In genomic region chr1:86481468-86481867, GRCm38 (mm10) we compare ENCODE assay signal across 12 mouse cellular contexts. TPM values are rescaled to one million over a fixed set of nuclear protein-coding genes. Genes with fewer than 3 reads are reported as not detected.
DNase-seq lines count a peak whose midpoint lies in the region; ATAC-seq and TF ChIP-seq lines count a peak whose summit lies in the region.
"Had no signal": no experiment of that assay in that cellular context is flagged by ENCODE, and none has a peak within 500 bp of the region (broad histone marks: within the 10 kb centered on the region; RNA-seq: fewer than 3 reads in every experiment).

No protein-coding gene starts in this region.

- no peak for TF ChIP-seq EP300 in ES-Bruce4 (IDR thresholded peaks at IDR 0.05; ENCODE audit: insufficient read depth, low read depth, low read length)

- peak; percentile 21 for DNase-seq in kidney, adult 2 months
- DNase-seq in kidney, adult 9 months = no peak
- DNase-seq in gastrocnemius, postnatal 36 days = no peak
- DNase-seq in layer of hippocampus, adult 9-10 months (ENCODE audit: low spot score) = no peak
- DNase-seq in testis, postnatal 14 days (ENCODE audit: low spot score) = no peak
- DNase-seq: embryo, embryonic 11 days had no signal

- no peaks in the 10 kb centered on the region for H3K36me3 ChIP-seq in kidney, adult 2 months (ENCODE audit: control insufficient read depth, insufficient read depth, low read length)
- H3K36me3 ChIP-seq in ES-Bruce4 (ENCODE audit: control insufficient read depth, insufficient read depth, low read length, poor library complexity, severe bottlenecking) = no peaks in the 10 kb centered on the region
- no peaks in the 10 kb centered on the region for H3K36me3 ChIP-seq in intestine, embryonic 16.5 days (ENCODE audit: control insufficient read depth, insufficient read depth, low read length)
- H3K36me3 ChIP-seq in neural tube, embryonic 13.5 days = no peaks in the 10 kb centered on the region
- H3K36me3 ChIP-seq: heart, embryonic 12.5 days; midbrain, embryonic 15.5 days had no signal

- TF ChIP-seq CTCF in kidney, adult 2 months (conservative IDR thresholded peaks at IDR 0.05; ENCODE audit: insufficient read depth, insufficient read length, low read depth, low read length) = no peak
- no peak for TF ChIP-seq CTCF in ES-Bruce4 (IDR thresholded peaks at IDR 0.05; ENCODE audit: low read depth, low read length)

- peak; percentile 52 for ATAC-seq in intestine, embryonic 16.5 days
- no peak for ATAC-seq in neural tube, embryonic 13.5 days (ENCODE audit: low read depth)
- ATAC-seq: midbrain, embryonic 15.5 days had no signal

- no peak overlapping the region for H3K27ac ChIP-seq in kidney, adult 2 months (ENCODE audit: insufficient read depth, low read depth, low read length)
- peak overlapping the region; percentile 74 for H3K27ac ChIP-seq in ES-Bruce4 (ENCODE audit: insufficient read depth, low read length)
- peak overlapping the region; percentile 83 for H3K27ac ChIP-seq in intestine, embryonic 16.5 days (ENCODE audit: low read length)
- peak overlapping the region; percentile 86 for H3K27ac ChIP-seq in neural tube, embryonic 13.5 days (replicated peaks)
- H3K27ac ChIP-seq: midbrain, embryonic 15.5 days had no signal

- intact Hi-C loops in gastrocnemius, postnatal 36 days (cut with DNase I) = no loop called here

- H3K9ac ChIP-seq in ES-Bruce4 (ENCODE audit: low read depth, poor library complexity, severe bottlenecking) = peak overlapping the region; percentile 13; the same call in 1 of the 2 replicates
- H3K9ac ChIP-seq in intestine, embryonic 16.5 days (ENCODE audit: low read depth, low read length) = peak overlapping the region; percentile 12; the same call in 1 of the 2 replicates
- no peak overlapping the region for H3K9ac ChIP-seq in neural tube, embryonic 13.5 days
- H3K9ac ChIP-seq: heart, embryonic 12.5 days; midbrain, embryonic 15.5 days had no signal

- 0 out of 2 replicates have a peak, but pooled peaks cover 3% of the 10 kb centered on the region for H3K4me1 ChIP-seq in kidney, adult 2 months (ENCODE audit: control insufficient read depth, insufficient read depth, low read length)
- H3K4me1 ChIP-seq in ES-Bruce4 (ENCODE audit: control insufficient read depth, insufficient read depth, low read length) = peaks cover 3% of the 10 kb centered on the region
- peaks cover 26% of the 10 kb centered on the region for H3K4me1 ChIP-seq in intestine, embryonic 16.5 days (ENCODE audit: control insufficient read depth, insufficient read depth, low read length)
- H3K4me1 ChIP-seq in neural tube, embryonic 13.5 days (replicated peaks) = peaks cover 19% of the 10 kb centered on the region
- H3K4me1 ChIP-seq: midbrain, embryonic 15.5 days had no signal

- no peaks in the 10 kb centered on the region for H3K9me3 ChIP-seq in ES-Bruce4 (replicated peaks; ENCODE audit: control insufficient read depth, insufficient read depth, low read length, poor library complexity, severe bottlenecking)
- no peaks in the 10 kb centered on the region for H3K9me3 ChIP-seq in intestine, embryonic 16.5 days (ENCODE audit: control insufficient read depth, low read length)
- no peaks in the 10 kb centered on the region for H3K9me3 ChIP-seq in neural tube, embryonic 13.5 days
- H3K9me3 ChIP-seq: heart, embryonic 12.5 days; midbrain, embryonic 15.5 days had no signal

- whole genome bisulfite sequencing in kidney, adult 2 months = 50% methylated on average over 7 of the region's 7 CpGs
- WGBS in intestine, embryonic 16.5 days = 47% methylated on average over 7 of the region's 7 CpGs
- WGBS in neural tube, embryonic 13.5 days = 58% methylated on average over 7 of the region's 7 CpGs

- no peak for TF ChIP-seq POLR2A in kidney, adult 2 months (IDR thresholded peaks at IDR 0.05; ENCODE audit: low read depth, low read length)
- TF ChIP-seq POLR2A in ES-Bruce4 (IDR thresholded peaks at IDR 0.05; ENCODE audit: insufficient read depth, low read length) = no peak

- H3K4me3 ChIP-seq in kidney, adult 2 months (ENCODE audit: insufficient read depth, low read depth, low read length) = no peak overlapping the region
- H3K4me3 ChIP-seq in ES-Bruce4 (ENCODE audit: low read depth, low read length) = no peak overlapping the region
- no peak overlapping the region for H3K4me3 ChIP-seq in intestine, embryonic 16.5 days (ENCODE audit: low read length)
- no peak overlapping the region for H3K4me3 ChIP-seq in neural tube, embryonic 13.5 days
- H3K4me3 ChIP-seq: heart, embryonic 12.5 days; midbrain, embryonic 15.5 days had no signal

- no peaks in the 10 kb centered on the region for H3K27me3 ChIP-seq in kidney, adult 2 months (replicated peaks; ENCODE audit: control insufficient read depth, insufficient read depth, low read length)
- no peaks in the 10 kb centered on the region for H3K27me3 ChIP-seq in ES-Bruce4 (ENCODE audit: control insufficient read depth, insufficient read depth, low read length, poor library complexity, severe bottlenecking)
- no peaks in the 10 kb centered on the region for H3K27me3 ChIP-seq in intestine, embryonic 16.5 days (replicated peaks; ENCODE audit: control insufficient read depth, insufficient read depth, low read length)
- H3K27me3 ChIP-seq in neural tube, embryonic 13.5 days = no peaks in the 10 kb centered on the region
- H3K27me3 ChIP-seq: heart, embryonic 12.5 days; midbrain, embryonic 15.5 days had no signal

- H3K4me2 ChIP-seq in intestine, embryonic 16.5 days (ENCODE audit: low read depth, low read length) = no peak overlapping the region
- no peak overlapping the region for H3K4me2 ChIP-seq in neural tube, embryonic 13.5 days
- H3K4me2 ChIP-seq: heart, embryonic 12.5 days; midbrain, embryonic 15.5 days had no signal

RNA-seq across cellular contexts. Expression of gene Ptma, which starts 45.1 kb away (rescaled TPM):
- polyA plus RNA-seq in kidney, adult 2 months (2012; rRNA removed) = 622 and 651 TPM in 2 replicates
- 3,893 and 3,930 TPM in 2 replicates for polyA plus RNA-seq in ES-Bruce4 (2011; ENCODE audit: insufficient read depth, insufficient read length, low read depth, missing spikeins)
- polyA plus RNA-seq in intestine, embryonic 16.5 days (2015; fragmentation: Nextera tagmentation; extraction: Ambion mirVana) = 1,684 and 1,813 TPM in 2 replicates
- 2,347 and 2,536 TPM in 2 replicates for polyA plus RNA-seq in neural tube, embryonic 13.5 days (2015; fragmentation: Nextera tagmentation; extraction: Ambion mirVana)
- 10 to 100 TPM; 74.6 to 88.0 TPM for total RNA-seq in gastrocnemius, postnatal 36 days (2021)

RNA-seq across cellular contexts. Expression of gene Tex44, which starts 55.3 kb away (rescaled TPM):
- not detected in 2 replicates for polyA plus RNA-seq in kidney, adult 2 months (2012; rRNA removed)
- polyA plus RNA-seq in ES-Bruce4 (2011; ENCODE audit: insufficient read depth, insufficient read length, low read depth, missing spikeins) = not detected in 2 replicates
- polyA plus RNA-seq in intestine, embryonic 16.5 days (2015; fragmentation: Nextera tagmentation; extraction: Ambion mirVana) = not detected in 2 replicates
- not detected in 2 replicates for polyA plus RNA-seq in neural tube, embryonic 13.5 days (2015; fragmentation: Nextera tagmentation; extraction: Ambion mirVana)
- total RNA-seq in gastrocnemius, postnatal 36 days (2021) = not detected
- total RNA-seq: left cerebral cortex, adult 8-10 months had no signal
- polyA plus RNA-seq: heart, embryonic 12.5 days; midbrain, embryonic 15.5 days had no signal

RNA-seq across cellular contexts. Expression of gene Nmur1, which starts 55.4 kb away (rescaled TPM):
- 0.19 and 0.23 TPM in 2 replicates for polyA plus RNA-seq in kidney, adult 2 months (2012; rRNA removed)
- polyA plus RNA-seq in ES-Bruce4 (2011; ENCODE audit: insufficient read depth, insufficient read length, low read depth, missing spikeins) = not detected in 2 replicates
- 0.46 and 0.88 TPM in 2 replicates for polyA plus RNA-seq in intestine, embryonic 16.5 days (2015; fragmentation: Nextera tagmentation; extraction: Ambion mirVana)
- 0.49 TPM in 1 of 2 replicates, not detected in the other for polyA plus RNA-seq in neural tube, embryonic 13.5 days (2015; fragmentation: Nextera tagmentation; extraction: Ambion mirVana)
- not detected for total RNA-seq in gastrocnemius, postnatal 36 days (2021)
- polyA plus RNA-seq: heart, embryonic 12.5 days had no signal
